Mouse (Mus musculus): Measurements from ENCODE around the gene Rad51b.

- TF ChIP-seq POLR2A (IDR thresholded peaks at IDR 0.05; ENCODE audit: insufficient read depth, low read depth, low read length) (no peak), CTCF (IDR thresholded peaks at IDR 0.05) (no peak)
Observed at GRCm38 (mm10) chr12:79705501-79706266, 408.6 kb downstream of the Rad51b start.

Measured in heart, adult 2 months (tissue).